Mouse (Mus musculus) liver, embryonic 12.5 days (tissue): ENCODE results near the gene Cdh8. TPM values are rescaled to one million over a fixed set of nuclear protein-coding genes. Genes with fewer than 3 reads are reported as not detected.

Experiments
- ATAC-seq: fragments of 200-750 bp; cut with Nextera tagmentation; 2 replicates; pipeline ENCODE4 v1.8.0; 2017; ENCODE audit warnings: moderate number of reproducible peaks, mild to moderate bottlenecking, moderate library complexity
- H3K27ac ChIP-seq: fragments of 300-500 bp; sonication (generic); 2 replicates; pipeline ENCODE4 v1.5.1; 2016; ENCODE audit warnings: mild to moderate bottlenecking
- H3K27me3 ChIP-seq: fragments of 300-500 bp; sonication (generic); replicated peaks from 2 replicates; pipeline ENCODE4 v1.6.1; 2016; ENCODE audit warnings: mild to moderate bottlenecking, moderate library complexity
- H3K36me3 ChIP-seq: fragments of 300-500 bp; sonication (generic); 2 replicates; pipeline ENCODE4 v1.6.1; 2016; ENCODE audit warnings: mild to moderate bottlenecking, moderate library complexity
- H3K4me1 ChIP-seq: fragments of 300-500 bp; sonication (generic); 2 replicates; pipeline ENCODE4 v1.6.1; 2016
- H3K4me2 ChIP-seq: fragments of 300-500 bp; sonication (generic); 2 replicates; pipeline ENCODE4 v1.6.1; 2016; ENCODE audit warnings: mild to moderate bottlenecking, moderate library complexity
- H3K4me3 ChIP-seq: fragments of 300-500 bp; sonication (generic); 2 replicates; pipeline ENCODE4 v1.5.1; 2016; ENCODE audit warnings: mild to moderate bottlenecking, moderate library complexity
- H3K9ac ChIP-seq: fragments of 300-500 bp; sonication (generic); 2 replicates; pipeline ENCODE4 v1.6.1; 2016; ENCODE audit warnings: mild to moderate bottlenecking, moderate library complexity
- H3K9me3 ChIP-seq: fragments of 300-500 bp; sonication (generic); replicated peaks from 2 replicates; pipeline ENCODE4 v1.6.1; 2016; ENCODE audit warnings: mild to moderate bottlenecking, moderate library complexity
- WGBS: fragments of 180-500 bp; shearing (Covaris S2); methylation state at CpG from one replicate; pipeline ENCODE4 v1.1.7; 2016; ENCODE audit not compliant: insufficient replicate concordance; 5-methylcytosine and 5-hydroxymethylcytosine counted together
- polyA plus RNA-seq: library from polyadenylated mRNA; unstranded; fragments of >200 nt; fragmentation: Nextera tagmentation; extraction: Ambion mirVana; gene quantifications from 2 replicates; pipeline ENCODE4 v1.2.1, GENCODE M21; 2016

The Cdh8 gene
- polyA plus RNA-seq, 1 experiment from 2014 or later: 0.13 TPM

DNA sequence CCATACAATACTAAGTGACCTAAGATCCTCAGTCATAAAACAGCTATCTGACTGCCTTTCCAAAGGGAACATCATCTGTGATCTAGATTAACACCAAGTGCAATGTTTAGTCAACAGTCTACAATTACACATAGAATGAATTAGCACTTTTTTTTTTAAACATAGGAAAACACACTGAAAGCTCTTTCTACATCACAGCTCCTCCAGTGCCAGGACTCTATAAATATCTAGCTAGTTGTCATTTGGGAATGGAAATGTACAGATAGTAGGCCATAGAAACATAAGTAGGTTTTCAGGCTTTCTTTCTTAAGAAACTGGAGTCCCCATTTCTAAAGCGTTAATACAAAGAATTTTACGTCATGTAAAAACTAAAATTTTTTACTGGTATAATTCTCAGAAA lies 375.8 kb downstream of the Cdh8 start:
- no peak overlapping the region for H3K27ac ChIP-seq
- WGBS: 87% methylated on average over 2 of the region's 2 CpGs
- H3K4me2 ChIP-seq: no peak overlapping the region
- H3K36me3 ChIP-seq: no peaks in the 10 kb centered on the region
- no peak overlapping the region for H3K4me3 ChIP-seq
- no peaks in the 10 kb centered on the region for H3K27me3 ChIP-seq
- no peak for ATAC-seq
- no peaks in the 10 kb centered on the region for H3K9me3 ChIP-seq
- H3K4me1 ChIP-seq: no peaks in the 10 kb centered on the region
- H3K9ac ChIP-seq: no peak overlapping the region

DNA sequence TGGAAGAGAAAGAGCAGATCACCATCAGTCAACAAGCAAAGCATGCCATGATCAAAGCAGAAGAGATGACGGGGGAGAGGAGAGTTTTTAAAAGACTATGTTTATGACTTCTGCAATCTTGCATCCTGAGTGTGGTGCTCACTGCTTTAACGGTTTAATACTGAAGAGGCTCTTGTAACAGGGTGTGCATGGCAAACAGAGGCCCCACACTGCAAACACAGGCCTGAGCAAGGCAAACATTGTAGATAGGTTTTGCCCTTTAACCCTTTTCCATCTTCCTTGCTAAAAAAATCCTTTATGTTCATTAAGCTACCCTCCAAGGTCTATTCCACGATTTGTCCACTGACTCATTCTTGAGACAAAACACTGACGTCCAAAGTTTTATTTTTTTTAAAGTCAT lies 385.2 kb downstream of the Cdh8 start:
- H3K4me3 ChIP-seq: no peak overlapping the region
- H3K27ac ChIP-seq: no peak overlapping the region
- no peaks in the 10 kb centered on the region for H3K9me3 ChIP-seq
- H3K4me1 ChIP-seq: no peaks in the 10 kb centered on the region
- H3K9ac ChIP-seq: no peak overlapping the region
- no peaks in the 10 kb centered on the region for H3K27me3 ChIP-seq
- WGBS: 43% methylated on average over 4 of the region's 4 CpGs
- H3K4me2 ChIP-seq: no peak overlapping the region
- no peak for ATAC-seq
- no peaks in the 10 kb centered on the region for H3K36me3 ChIP-seq
